Mouse (Mus musculus) CD8-positive naive resting alpha-beta T cell, adult 2 months (primary cell): ENCODE measurements at regions not wholly inside any gene's neighbourhood (a gene's known extent, or its start where the extent isn't known, plus 50 kb on each side); places are given as distances from the start of the nearest gene placed in this dataset.
"Not testable (repeated sequence)": the region's sequence is repeated elsewhere in the genome, so short reads cannot be mapped to it uniquely, and the experiment has no call there.

Experiments
- DNase-seq, 2 experiments: peaks; one replicate each; pipeline ENCODE4 v3.0.0; 2022; ENCODE audit warnings: low read depth in 2 of 2, low spot score in 2 of 2

DNA sequence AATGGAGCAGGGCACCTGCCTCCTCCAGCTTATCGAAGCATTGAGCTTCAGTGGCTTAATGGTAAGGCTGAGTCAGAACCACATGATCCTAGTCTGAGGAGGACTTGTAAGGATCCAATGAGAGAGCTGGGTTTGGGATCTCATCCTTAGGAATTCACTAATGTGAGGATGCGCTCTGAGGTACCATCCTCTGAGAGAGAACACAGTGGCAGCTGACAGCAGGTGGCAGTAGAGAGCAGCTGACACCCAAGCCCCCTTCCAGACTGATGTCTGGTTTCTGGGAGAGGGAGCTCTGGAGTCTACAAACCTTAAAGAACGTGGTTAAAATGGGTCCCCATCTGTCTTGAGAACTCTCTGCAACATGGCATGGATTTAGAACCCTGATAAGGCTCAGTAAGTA, 137.8 kb downstream of the B3glct start:
- no peak for DNase-seq

DNA sequence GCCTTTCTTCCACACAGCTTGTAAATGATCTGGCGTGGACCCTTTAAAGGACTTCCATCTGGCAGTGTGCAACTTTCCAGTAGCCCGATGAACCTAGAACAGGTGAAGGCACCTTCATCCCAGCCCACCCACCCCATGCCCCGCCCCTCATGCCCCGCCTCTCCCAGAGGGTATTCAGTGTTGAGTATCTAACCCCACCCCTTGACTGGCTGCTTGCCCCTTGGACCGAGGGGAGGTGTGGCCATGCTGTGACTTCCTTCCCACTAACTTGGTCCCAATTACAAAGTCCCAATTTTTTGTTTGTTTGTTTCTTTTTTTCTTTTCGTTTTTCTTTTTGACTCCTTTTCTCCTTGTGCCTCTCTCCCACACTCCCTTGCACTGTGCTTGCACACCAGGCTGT, 140.8 kb downstream of the B3glct start:
- no peak for DNase-seq

DNA sequence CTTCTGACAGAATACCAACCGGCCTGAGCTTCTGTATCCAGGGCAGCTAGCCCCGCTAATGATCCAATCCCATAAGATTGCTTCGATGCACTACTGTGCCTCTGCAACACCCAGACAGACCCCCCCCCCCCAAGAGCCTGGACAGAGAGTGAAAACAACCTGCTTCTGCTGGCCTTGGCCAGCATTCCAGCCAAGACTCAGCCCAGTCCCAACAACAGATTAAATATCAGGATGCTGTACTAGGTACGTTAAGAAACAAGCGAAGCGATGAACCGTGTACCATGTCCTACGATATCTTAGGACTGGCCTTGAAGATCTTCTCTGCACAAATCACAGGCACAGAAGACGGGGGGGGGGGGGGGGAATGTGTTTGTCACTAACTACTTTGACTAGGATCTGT, 145.8 kb downstream of the B3glct start:
- DNase-seq, result no peak

DNA sequence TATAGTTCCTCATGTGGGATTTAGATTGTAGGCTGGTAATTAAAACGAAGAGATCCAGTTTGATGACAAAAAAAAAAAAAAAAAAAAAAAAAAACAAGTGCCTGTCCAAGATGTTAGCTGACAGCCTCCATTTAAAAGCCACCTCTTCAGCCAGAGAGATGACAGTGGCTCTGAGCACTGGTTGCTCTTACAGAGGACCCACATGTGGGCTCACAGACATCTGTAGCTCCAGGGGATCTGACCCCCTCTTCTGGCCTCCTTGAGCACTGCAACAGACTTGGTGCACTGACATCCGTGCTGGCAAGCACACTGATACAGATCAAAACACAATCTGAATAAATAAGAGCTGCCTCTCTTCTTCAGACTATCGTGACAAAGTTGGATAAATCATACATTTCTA, 149.6 kb downstream of the B3glct start:
- DNase-seq, result no peak

DNA sequence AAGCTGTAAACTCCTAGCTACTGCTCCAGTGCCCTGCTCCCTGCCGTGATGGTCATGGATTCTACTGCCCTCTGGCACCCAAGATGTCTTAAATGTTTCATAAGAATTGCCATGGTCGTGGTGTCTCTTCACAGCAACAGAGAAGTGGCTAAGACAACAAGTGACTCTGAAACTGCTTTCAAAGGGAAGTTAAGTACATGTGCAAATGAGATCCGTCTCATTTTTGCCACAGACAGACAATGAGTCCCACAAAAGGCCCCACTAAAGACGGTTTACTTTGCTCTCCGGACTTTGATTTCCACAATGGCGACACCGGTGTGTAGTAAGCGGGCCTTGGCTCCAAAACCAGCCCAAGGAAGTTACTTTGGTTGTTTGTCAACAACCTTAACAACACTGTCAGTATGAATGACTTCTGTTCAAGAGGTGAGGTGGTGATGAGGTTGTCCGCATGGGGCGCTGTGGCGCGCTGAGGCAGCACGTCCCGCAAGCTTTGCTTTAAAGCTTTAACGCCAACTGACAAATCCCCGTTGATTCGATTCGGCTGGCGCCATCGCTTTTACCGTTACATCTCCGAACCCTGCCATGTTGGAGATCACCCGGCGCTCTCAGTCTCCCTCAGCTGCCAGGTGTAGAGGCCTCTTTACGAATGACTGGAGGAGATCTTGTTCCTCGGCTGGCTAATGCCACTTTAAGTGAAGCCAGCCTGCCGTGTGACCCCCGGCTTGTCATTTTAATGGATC, 153.3 kb downstream of the B3glct start:
- peak; percentile 19 to 35 for DNase-seq

DNA sequence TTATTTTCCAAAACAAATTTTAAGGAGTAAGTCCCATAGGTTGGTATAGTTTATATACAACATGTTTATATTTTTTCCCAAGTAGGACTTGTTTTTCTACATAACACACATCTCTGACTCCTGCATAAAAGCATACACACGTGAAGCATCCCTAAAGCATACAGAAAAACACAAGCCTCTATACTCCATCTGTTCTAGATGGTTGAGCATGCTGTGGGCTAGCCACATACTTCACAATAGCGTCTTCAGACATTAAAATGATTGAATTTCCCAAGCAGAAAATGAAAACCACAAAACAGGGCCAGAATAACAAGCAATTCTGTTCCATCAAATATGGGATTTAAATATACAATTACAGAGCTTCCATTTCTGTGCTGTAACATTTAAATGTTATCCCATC, 159.3 kb downstream of the B3glct start:
- no peak for DNase-seq

DNA sequence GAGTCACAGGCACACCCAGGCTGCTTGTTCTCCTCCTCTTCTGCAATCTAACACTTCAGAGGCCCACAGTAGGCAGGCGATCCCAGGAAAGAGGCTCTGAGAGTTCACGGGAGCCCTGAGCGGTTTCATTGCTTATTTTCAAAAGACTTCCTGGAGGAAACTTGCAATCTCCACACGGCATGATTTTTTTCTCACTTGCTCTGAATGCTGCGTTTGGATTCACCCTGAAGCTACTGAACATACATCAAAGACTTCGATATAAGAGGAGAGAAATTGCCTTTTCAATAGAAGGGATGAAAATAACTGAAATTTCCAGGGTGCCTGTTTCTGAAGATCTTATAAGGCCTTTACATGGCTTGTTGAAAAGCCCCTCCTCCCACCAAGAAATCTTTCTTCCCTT, 164.5 kb downstream of the B3glct start:
- DNase-seq, result no peak

DNA sequence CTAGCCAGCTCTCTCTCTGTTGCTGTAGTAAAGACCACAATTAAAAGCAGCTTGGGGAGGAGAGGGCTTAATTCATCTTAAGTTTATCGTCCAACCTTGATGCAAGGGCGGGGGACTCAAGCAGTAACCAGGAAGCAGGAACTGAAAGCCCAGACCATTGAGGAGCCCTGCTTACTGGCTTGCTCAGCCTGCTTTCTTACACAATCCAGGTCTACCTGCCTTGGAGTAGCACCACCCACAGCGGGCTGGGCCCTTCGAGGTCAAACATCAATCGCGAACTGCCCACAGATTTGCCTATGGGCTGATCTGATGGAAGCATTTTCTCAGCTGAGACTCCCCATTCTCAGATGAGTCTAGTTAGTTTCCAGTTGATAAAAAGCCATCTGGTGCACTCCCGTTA, 165.3 kb downstream of the B3glct start:
- DNase-seq, result no peak

DNA sequence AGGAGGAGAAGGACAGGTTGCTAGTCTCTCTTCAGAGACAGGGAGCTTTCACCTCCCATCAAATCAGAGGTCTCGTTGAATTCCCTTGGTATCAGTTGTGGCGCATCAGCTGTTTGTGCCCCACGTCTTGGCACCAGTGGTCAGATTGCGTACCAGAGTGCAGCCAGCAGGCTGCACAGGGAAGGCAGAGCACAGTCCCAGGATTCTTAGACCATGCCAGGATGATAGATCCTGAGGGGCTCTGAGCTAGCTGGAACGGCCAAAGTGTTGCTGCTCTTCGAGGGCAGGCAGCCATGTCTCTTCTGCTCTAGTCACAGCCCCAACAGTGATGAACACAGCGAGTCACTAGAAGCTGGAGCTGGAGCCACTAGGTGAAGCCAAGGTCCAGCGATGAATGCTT, 167.2 kb downstream of the B3glct start:
- DNase-seq, result no peak

DNA sequence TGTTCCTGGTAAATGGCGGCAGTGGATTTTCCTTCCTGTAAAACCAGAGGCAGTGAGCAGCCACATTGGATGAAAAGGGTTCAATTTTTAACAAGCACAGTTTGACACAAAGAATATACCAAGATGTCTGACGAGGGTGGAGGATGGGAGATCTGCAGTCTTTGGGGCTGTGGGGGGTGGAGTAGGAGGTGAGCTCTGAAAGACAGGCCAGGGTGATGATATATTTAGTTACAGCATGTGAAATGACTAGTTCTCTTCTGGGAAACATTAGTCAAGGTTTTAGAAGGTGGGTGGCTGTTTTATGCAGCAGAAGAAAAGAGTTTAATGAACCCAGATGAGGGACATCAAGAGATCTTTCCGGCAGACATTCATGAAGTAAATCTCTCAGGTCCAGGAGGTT, 170.0 kb upstream of the Rxfp2 start:
- no peak for DNase-seq

DNA sequence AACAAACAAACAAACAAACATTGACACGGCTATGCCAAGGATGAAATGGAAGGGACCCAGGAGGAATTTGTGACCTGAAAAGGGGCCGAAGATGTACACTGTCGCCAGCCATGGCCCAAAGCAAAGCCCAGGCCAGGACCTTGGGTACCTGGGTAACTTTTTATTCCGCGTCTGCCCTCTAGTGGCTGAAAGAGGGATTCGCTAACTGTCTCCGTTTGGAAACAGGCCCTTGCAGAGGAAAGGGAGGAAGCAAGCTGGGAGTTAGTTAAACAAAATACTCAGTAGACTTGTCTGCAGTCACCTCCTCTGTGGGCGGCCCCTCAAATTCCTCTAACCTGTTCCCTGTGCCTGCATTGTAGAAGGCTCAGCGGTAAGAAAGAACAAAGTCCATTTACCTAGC, 167.5 kb upstream of the Rxfp2 start:
- DNase-seq, result peak in 1 of 2 experiments; percentile 22

DNA sequence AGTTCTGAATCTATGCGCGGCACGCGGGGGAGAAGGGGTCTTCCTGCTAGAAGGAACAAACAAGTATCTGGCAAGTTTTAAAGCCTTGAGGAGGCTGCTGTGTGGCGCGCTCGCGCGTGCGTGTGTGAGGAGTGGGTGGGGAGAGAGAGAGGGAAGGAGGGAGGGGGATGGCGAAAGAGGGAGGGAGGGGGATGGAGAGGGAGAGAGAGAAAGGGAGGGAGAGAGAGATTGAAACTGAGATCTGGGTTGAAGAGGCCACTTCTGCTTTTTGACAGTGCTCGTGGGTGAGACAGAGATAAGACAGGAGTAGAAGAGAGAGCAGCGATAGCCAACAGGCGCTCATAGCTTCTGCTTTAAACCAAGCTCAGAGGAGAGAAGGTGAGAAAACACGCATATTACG, 166.0 kb upstream of the Rxfp2 start:
- DNase-seq, result no peak

DNA sequence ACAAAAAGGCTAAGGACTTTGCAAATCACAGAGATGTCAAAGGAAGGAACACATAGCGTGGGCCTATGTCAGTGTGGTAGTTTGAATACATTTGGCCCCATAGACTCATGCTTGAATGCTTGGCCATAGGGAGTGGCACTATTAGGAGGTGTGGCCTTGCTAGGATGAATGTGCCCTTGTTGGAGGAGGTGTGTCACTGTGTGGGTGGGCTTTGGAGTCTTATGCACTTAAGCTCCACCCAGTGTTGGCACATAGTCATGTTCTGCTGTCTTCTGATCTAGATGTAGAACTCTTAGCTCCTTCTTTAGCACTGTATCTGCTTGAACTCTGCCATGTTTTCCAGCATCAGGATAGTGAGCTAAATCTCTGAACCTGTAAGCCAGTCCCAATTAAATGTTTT, 162.4 kb upstream of the Rxfp2 start:
- DNase-seq, result no peak

DNA sequence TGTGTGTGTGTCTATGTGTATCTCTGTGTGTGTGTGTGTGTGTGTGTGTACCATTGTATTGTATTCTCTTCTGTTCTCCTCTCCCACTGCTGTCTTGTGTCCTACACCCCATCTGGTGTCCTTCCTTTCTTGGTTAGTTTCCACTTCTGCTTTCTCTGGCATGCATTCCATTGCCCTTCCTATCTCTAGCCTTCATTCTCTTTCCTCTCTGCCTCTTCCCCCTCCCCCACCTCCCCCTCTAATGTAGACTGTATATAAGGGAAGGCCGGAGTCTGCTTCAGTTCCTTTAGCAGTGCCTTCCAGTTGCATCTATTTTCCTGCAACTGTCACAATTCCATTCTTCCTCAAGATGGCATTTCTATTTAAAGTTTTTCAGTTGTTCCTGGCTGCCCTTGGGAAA, 161.5 kb upstream of the Rxfp2 start:
- DNase-seq, result no peak

DNA sequence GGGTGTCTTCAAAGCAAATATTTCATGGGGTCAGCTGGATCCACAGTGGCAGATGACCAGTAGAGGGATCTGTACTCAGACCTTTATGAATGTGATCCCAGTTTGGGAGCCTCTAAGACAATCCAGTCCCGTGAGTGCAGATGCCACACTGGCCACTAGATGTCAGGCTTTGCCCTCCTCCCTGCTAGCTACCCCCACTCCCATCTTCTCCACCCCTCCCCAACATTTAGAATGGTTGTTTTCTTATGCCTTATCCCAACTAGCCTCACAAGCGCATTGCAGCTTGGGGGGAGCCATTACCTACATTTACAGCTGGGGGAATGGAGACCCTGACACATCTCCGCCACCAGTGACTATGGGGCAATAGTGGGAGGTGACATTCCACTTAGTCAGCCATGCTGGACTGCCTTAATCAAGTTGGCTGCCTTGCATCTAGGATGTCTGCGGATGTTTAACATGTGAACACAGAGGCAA, 156.9 kb upstream of the Rxfp2 start:
- DNase-seq, result no peak

DNA sequence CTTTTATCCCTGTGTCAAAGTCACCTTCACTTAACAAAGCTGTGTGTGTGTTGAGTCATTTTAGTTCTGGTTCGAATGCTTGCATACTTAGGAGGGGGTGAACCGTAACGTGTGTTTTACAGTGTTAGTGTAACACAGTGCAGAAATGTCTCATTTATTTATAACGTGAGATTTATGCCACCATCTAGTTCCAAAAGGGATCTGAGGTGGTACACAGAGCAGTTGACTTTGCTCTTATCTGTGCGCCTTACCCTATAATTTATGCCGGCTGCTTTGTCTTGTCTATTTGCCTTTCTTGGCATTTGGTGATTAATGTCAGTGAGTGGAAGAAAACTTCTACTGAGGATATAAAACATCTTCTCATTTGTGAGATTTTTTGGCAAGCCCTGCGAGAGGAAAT, 150.5 kb upstream of the Rxfp2 start:
- DNase-seq, result no peak

DNA sequence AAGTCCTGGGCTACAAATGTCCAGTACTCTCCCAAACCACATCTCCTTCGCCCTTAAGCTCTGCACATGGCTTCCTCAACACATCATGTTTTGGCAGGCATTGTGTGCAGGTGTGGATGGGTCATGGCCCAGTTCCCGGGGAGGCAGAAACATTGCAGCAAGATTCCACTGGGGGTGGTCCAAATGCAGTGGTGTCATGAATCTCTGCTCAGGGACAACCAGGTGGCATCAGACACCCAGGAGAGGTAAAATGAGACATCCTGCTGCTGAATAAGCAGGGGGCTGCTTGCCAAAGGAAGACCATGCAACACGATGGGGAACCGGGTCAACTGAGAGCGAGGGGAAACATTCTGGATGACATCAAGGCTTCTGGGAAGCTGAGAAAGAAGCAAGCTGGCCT, 149.0 kb upstream of the Rxfp2 start:
- no peak for DNase-seq

DNA sequence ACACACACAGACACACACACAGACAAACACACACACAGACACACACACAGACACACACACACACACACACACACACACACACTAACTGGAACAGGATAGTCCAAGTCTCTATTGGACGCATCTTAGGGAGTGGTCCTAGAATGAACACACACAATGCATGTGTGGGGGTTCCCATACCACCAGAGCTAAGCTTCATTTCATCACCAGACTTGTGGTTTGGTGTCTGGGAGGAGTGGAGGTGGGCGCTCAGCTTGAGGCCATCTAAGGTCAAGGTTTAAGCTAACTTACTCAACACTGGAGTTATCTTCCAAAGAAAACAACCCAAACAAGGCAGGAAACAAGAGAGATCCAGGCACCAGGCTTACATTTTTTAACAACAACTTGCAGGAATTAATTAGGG, 147.9 kb upstream of the Rxfp2 start:
- DNase-seq, result no peak

DNA sequence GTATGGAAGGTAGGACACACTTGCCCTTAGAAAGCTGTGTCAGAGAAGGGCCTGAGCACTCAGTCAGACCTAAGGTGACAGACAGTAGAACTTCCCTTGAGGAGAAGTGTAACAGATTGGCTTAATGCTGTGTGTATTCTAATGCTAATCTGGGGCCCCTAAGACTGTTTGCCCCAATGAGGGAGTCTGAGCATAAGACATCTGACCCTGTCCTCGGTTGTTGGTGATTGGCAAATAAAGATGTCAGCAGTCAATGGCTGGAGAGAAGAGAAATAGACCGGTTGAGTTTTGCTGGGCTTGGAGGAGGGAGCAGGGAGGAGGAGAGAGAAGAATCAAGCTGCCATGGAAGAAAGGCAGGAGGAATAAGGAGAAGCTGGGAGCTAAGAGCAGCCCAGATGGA, 147.0 kb upstream of the Rxfp2 start:
- no peak for DNase-seq

DNA sequence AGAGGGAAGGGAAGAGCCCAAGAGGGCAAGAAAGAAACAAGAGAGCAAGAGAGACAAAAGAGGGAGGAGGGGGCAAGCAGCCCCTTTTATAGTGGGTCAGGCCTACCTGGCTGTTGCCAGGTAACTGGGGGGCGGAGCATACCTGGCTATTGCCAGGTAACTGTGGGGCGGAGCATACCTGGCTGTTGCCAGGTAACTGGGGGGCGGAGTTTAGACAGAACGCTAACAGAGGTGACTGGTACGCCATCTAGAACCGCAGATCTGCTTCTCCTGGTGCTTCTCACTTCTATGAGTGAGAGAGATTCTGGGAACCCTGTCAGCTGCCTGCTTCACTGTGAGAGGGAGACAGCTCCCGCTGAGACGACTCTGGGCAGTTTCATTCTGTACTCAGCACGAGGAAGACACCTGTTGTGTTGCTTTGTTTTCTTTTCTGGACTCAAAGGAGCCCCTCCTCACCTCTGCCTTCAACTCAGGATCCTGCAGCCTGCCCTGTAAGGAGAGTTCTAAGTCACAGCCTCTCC, 144.9 kb upstream of the Rxfp2 start:
- DNase-seq, result no peak

DNA sequence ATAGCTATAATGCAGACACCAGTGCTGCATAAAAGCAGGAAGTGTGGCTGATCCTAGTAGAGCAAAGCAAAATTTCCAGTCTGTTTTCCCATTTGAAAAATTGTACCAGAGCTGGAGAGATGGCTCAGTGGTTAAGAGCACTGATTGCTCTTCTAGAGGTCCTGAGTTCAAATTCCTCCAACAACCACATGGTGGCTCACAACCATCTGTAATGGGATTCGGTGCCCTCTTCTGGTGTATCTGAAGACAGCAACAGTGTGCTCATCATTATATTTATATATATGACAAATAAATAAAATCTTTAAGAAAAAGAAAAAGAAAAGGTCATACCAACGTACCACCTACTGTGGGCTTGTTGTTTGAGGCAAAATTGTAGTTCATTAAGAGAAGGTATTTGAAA, 144.1 kb upstream of the Rxfp2 start:
- no peak for DNase-seq

DNA sequence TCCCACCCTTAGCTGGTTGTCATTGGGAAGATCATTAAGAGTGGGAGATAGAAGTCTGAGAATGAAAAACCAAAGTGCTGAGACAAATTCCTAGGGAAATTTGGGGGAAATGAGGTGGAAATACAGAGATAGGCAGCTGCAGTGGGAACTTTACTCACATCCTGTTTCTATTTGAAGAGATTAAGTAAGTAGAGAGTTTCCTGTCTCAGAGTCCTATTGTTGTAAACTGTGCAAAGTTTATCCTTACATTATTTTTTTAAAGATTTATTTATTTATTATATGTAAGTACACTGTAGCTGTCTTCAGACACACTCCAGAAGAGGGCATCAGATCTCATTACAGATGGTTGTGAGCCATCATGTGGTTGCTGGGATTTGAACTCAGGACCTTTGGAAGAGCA, 126.0 kb upstream of the Rxfp2 start:
- DNase-seq, result not testable (repeated sequence)

DNA sequence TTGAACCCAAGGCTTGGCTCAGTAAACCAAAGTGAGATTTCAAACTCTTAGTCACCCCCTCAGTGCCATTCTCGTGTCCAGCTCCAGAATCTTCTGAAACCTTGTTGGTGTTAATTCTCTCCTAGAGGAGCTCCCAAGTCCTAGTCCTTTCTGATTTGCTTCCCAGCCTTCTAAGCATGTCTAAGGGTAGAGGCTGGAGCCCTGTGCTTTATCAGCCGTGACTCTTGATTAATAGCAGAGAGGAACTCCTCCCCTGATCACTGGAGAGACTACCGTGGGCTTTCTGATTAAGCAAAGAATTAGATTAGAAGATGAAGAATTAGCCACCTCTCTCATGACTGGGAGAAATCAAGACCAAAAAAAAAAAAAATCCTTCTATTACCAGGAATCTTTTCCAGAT, 111.5 kb upstream of the Rxfp2 start:
- DNase-seq, result no peak
